Mouse (Mus musculus) embryonic facial prominence, embryonic 11.5 days (tissue): Measurements from ENCODE around the gene Fam69a. TPM values are rescaled to one million over a fixed set of nuclear protein-coding genes. Genes with fewer than 3 reads are reported as not detected.
"Not testable (repeated sequence)": the region's sequence is repeated elsewhere in the genome, so short reads cannot be mapped to it uniquely, and the experiment has no call there.

ENCODE experiments used
- ATAC-seq: fragments of 200-750 bp; cut with Nextera tagmentation; replicated peaks from 2 replicates; pipeline ENCODE4 v1.8.0; 2017; ENCODE audit warnings: low read depth; ENCODE audit not compliant: insufficient number of reproducible peaks, low FRiP score, low TSS enrichment
- DNase-seq: peaks from one replicate; pipeline ENCODE4 v3.0.0-alpha.2; 2015; ENCODE audit warnings: low spot score
- H3K27ac ChIP-seq: fragments of 300-500 bp; sonication (generic); replicated peaks from 2 replicates; pipeline ENCODE4 v1.5.1; 2014; ENCODE audit warnings: mild to moderate bottlenecking, low read depth, low read length, control low read depth
- H3K27me3 ChIP-seq: fragments of 300-500 bp; sonication (generic); 2 replicates; pipeline ENCODE4 v1.6.1; 2014; ENCODE audit warnings: mild to moderate bottlenecking, low read length, moderate library complexity, mixed read lengths; ENCODE audit not compliant: control insufficient read depth, insufficient read depth
- H3K36me3 ChIP-seq: fragments of 300-500 bp; sonication (generic); replicated peaks from 2 replicates; pipeline ENCODE4 v1.6.1; 2014; ENCODE audit warnings: low read depth, mild to moderate bottlenecking, low read length, moderate library complexity, mixed read lengths; ENCODE audit not compliant: control insufficient read depth, insufficient read depth
- H3K4me1 ChIP-seq: fragments of 300-500 bp; sonication (generic); 2 replicates; pipeline ENCODE4 v1.6.1; 2014; ENCODE audit warnings: low read length, mixed read lengths; ENCODE audit not compliant: control insufficient read depth, insufficient read depth
- H3K4me2 ChIP-seq: fragments of 300-500 bp; sonication (generic); 2 replicates; pipeline ENCODE4 v1.6.1; 2014; ENCODE audit warnings: low read depth, mild to moderate bottlenecking, control low read depth, low read length, moderate library complexity
- H3K4me3 ChIP-seq: fragments of 300-500 bp; sonication (generic); 2 replicates; pipeline ENCODE4 v1.5.1; 2014; ENCODE audit warnings: low read depth, low read length, control low read depth
- H3K9ac ChIP-seq: fragments of 300-500 bp; sonication (generic); replicated peaks from 2 replicates; pipeline ENCODE4 v1.6.1; 2014; ENCODE audit warnings: mild to moderate bottlenecking, control low read depth, low read length
- H3K9me3 ChIP-seq: fragments of 300-500 bp; sonication (generic); replicated peaks from 2 replicates; pipeline ENCODE4 v1.6.1; 2016; ENCODE audit warnings: mild to moderate bottlenecking, low read length, inconsistent platforms, mixed read lengths; ENCODE audit not compliant: control insufficient read depth
- WGBS: fragments of 180-500 bp; shearing (Covaris S2); extraction: QIAGEN DNeasy Blood & Tissue Kit; methylation state at CpG from one replicate; pipeline ENCODE4 v1.1.7; 2014; 5-methylcytosine and 5-hydroxymethylcytosine counted together
- polyA plus RNA-seq: library from polyadenylated mRNA; unstranded; fragments of >200 nt; fragmentation: Nextera tagmentation; extraction: Ambion mirVana; gene quantifications from 2 replicates; pipeline ENCODE4 v1.2.1, GENCODE M21; 2014

Gene Fam69a
- polyA plus RNA-seq, 1 experiment from 2014 or later = 22.1 TPM

DNA sequence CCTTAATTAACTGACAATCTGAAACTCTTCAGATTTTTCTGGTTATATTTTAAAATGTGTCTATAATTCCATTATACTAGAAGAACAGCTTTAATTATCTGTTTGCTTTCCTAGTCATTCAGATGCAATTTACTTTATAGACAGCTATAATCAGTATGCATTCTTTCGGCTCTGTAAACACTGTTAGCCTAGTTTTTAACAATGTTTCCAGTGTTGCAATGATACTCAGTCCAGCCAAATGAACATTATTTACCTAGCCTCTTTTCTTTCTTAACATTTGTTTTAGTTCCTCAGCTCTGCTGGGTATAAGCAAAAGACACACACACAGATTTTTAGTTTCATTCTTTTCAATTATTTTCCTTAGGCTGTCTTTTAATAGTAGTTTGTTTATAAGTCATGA is 38.0 kb downstream of the Fam69a start:
- DNase-seq (no peak), ATAC-seq (no peak)
- H3K27me3 ChIP-seq = no peaks in the 10 kb centered on the region
- no peak overlapping the region for H3K4me2 ChIP-seq
- H3K9me3 ChIP-seq = no peaks in the 10 kb centered on the region
- WGBS = 84% methylated on average over 1 of the region's 1 CpGs
- H3K4me1 ChIP-seq = no peaks in the 10 kb centered on the region
- H3K36me3 ChIP-seq = no peaks in the 10 kb centered on the region
- no peak overlapping the region for H3K9ac ChIP-seq
- H3K4me3 ChIP-seq = no peak overlapping the region
- H3K27ac ChIP-seq = no peak overlapping the region

DNA sequence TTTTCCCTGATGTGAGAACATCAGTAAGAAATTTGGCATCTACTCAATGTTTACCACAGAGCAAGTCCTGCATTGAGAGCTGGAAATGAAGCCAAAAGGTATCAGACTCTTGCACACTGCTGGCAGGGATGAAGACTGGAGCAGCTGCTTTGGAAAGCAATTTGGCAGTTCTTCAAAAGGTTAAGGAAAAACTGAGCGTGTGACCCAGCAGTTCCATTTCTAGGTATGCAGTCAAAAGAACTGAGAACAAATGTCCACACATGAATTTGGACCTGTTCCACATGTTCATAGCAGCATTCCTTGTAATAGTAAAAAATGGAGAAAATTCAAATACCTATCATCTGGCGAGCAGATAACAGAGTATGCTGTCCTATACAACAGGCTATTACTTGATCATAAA is 39.3 kb downstream of the Fam69a start:
- Histone ChIP-seq H3K9me3 (no peaks in the 10 kb centered on the region), H3K36me3 (no peaks in the 10 kb centered on the region), H3K4me1 (no peaks in the 10 kb centered on the region), H3K9ac (no peak overlapping the region), H3K27ac (no peak overlapping the region), H3K27me3 (no peaks in the 10 kb centered on the region), H3K4me3 (no peak overlapping the region), H3K4me2 (no peak overlapping the region)
- no peak for ATAC-seq
- no peak for DNase-seq
- WGBS = 80% methylated on average over 2 of the region's 2 CpGs

DNA sequence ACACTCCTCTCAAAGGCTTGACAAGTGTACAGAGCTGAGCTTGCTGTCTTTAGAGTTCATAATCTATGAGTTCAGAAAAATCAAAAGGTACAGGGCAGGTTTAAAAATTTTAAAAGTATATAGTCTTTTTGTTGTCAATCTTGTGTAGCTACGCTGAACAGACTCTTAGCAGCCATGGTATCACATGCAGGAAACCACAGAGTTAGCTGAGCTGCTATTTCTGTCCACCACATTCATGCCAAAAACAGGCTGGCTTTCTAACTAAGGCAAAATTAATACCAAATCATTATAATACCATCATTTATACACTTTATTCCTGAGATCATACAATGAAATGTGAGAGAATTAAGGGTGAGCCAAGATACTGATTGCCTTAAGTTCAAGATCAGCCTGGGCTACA is 40.4 kb downstream of the Fam69a start:
- Histone ChIP-seq H3K27me3 (no peaks in the 10 kb centered on the region), H3K9me3 (no peaks in the 10 kb centered on the region), H3K4me2 (no peak overlapping the region), H3K4me3 (no peak overlapping the region), H3K36me3 (no peaks in the 10 kb centered on the region), H3K9ac (no peak overlapping the region), H3K27ac (no peak overlapping the region), H3K4me1 (no peaks in the 10 kb centered on the region)
- WGBS = 89% methylated on average over 1 of the region's 1 CpGs
- DNase-seq (no peak), ATAC-seq (no peak)

DNA sequence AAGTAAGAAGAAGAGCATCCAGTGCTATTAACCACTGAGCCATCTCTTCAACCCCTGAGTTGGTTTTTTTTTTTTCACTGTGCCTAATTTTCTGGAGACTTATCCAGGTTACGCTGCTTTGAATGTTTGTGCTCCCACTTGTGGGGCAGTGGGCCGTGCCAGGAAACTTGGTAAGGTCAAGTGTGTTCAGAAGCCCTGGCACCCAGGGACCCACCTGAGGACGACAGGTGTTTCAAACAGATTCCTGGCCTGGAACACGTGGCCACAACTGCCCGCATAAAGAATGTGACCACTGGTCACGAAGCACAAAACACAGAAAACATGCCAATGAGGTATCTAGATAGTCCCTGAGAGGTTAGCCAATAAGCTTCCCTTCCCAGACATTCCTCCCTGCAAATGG is 43.4 kb downstream of the Fam69a start:
- Histone ChIP-seq H3K4me1 (no peaks in the 10 kb centered on the region), H3K9me3 (no peaks in the 10 kb centered on the region), H3K9ac (no peak overlapping the region), H3K36me3 (no peaks in the 10 kb centered on the region), H3K4me3 (no peak overlapping the region), H3K27ac (no peak overlapping the region), H3K4me2 (no peak overlapping the region), H3K27me3 (no peaks in the 10 kb centered on the region)
- ATAC-seq (no peak), DNase-seq (no peak)
- 83% methylated on average over 6 of the region's 6 CpGs for WGBS

DNA sequence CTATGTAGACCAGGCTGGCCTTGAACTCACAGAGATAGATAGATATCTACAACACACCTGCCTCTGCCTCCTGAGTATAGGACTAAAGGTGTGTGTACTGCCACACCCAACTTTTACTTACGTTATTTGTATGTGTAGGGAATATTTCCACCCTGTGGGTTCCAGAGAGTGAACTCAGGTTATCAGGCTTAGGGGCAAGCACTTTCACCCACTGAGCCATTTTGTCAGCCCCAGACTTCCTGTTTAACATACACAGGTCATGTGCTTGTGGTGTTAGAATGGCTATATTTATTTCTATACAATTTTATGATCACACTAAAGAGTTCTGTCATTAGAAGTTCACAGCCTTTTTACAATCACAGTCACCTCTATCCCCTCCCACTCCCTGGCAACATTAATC is 43.9 kb downstream of the Fam69a start:
- ATAC-seq (no peak), DNase-seq (no peak)
- Histone ChIP-seq H3K4me3 (no peak overlapping the region), H3K4me2 (no peak overlapping the region), H3K36me3 (no peaks in the 10 kb centered on the region), H3K4me1 (no peaks in the 10 kb centered on the region), H3K9ac (no peak overlapping the region), H3K9me3 (no peaks in the 10 kb centered on the region), H3K27me3 (no peaks in the 10 kb centered on the region), H3K27ac (no peak overlapping the region)
- 92% methylated on average over 1 of the region's 1 CpGs for WGBS

DNA sequence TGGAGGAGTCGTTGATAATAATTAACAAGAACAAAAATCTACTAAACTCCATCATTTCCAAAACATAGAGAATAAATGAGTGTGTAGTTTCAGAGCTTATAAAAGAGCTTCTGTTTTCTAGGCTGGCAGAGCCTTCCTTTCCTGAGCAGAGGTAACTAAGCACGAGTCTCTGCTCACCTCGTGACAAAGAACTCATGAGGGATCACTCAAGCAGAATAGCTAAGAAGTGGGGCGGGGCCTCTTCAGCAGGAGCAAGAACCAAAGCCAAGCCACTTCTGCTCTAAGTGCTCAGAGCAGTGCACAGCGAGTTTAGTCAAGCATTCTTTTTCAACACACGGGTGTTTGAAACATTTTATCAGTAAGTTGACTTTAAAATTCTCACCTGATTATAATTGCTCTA is 45.7 kb downstream of the Fam69a start:
- ATAC-seq = no peak
- WGBS = 57% methylated on average over 6 of the region's 6 CpGs
- no peak overlapping the region for H3K4me2 ChIP-seq
- DNase-seq = no peak
- no peaks in the 10 kb centered on the region for H3K4me1 ChIP-seq
- no peak overlapping the region for H3K4me3 ChIP-seq
- H3K36me3 ChIP-seq = no peaks in the 10 kb centered on the region
- H3K9ac ChIP-seq = no peak overlapping the region
- no peaks in the 10 kb centered on the region for H3K9me3 ChIP-seq
- H3K27ac ChIP-seq = no peak overlapping the region
- no peaks in the 10 kb centered on the region for H3K27me3 ChIP-seq

DNA sequence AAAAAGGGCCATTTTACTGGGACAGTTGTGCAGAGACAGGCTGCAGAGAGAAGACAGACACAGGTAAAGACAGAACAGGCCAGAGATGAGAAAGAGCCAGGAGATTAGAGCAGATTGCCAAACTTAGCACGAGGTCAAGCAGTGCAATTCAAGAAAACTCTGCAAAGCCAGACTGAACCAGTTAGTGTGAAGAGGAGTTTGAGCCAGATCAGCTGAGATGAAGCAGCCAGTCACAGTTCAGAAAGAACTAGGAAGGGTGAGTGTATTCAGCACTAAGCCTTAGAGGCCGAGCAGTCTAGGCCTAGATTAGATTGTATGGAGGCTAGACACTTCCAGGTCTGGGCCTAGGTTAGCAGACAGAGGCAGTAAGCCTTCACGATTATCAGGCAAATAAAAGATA is 47.2 kb downstream of the Fam69a start:
- no peak overlapping the region for H3K4me2 ChIP-seq
- no peaks in the 10 kb centered on the region for H3K4me1 ChIP-seq
- no peak overlapping the region for H3K27ac ChIP-seq
- no peaks in the 10 kb centered on the region for H3K9me3 ChIP-seq
- no peaks in the 10 kb centered on the region for H3K36me3 ChIP-seq
- no peaks in the 10 kb centered on the region for H3K27me3 ChIP-seq
- ATAC-seq (no peak), DNase-seq (no peak)
- no peak overlapping the region for H3K9ac ChIP-seq
- WGBS = 82% methylated on average over 3 of the region's 3 CpGs
- no peak overlapping the region for H3K4me3 ChIP-seq

DNA sequence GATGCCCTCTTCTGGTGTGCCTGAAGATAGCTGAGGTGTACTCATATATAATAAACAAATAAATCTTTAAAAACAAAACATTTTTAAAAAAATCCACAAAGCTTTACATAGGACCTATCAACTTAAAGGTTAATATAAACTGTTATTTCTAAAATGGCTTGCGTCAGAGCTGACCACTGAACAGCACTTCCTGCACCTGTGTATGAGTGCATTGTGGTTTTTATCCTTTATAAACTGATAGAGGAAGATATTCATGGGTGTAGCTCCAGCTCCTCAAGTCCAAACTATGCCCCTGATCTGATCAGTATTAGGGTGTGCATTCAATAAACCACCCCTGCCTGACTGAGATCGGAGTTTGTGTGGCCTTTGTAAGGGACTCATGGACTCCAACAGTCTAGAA is 48.0 kb downstream of the Fam69a start:
- no peak overlapping the region for H3K4me2 ChIP-seq
- ATAC-seq (no peak), DNase-seq (no peak)
- H3K9ac ChIP-seq = no peak overlapping the region
- H3K27ac ChIP-seq = no peak overlapping the region
- no peaks in the 10 kb centered on the region for H3K4me1 ChIP-seq
- H3K27me3 ChIP-seq = no peaks in the 10 kb centered on the region
- no peaks in the 10 kb centered on the region for H3K9me3 ChIP-seq
- H3K4me3 ChIP-seq = no peak overlapping the region
- WGBS = 96% methylated on average over 2 of the region's 2 CpGs
- H3K36me3 ChIP-seq = no peaks in the 10 kb centered on the region

DNA sequence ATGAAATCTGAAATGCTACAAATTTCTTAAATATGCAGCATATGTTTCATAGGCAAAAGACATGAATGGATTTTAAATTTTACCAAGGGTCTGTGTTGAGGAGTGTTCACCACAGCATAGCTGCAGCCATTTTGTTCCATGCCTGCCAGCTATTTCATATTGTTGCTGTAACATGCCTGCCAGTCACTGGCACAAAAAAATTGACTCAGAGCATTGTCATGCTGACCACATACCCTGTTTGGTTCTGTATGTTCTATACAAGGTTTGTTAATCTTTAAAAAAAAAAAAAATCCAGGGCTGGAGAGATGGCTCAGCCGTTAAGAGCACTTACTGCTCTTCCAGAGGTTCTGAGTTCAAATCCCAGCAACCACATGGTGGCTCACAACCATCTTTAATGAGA is 48.4 kb downstream of the Fam69a start:
- H3K4me3 ChIP-seq, H3K27me3 ChIP-seq, H3K4me2 ChIP-seq, H3K27ac ChIP-seq, ATAC-seq, H3K36me3 ChIP-seq, H3K9me3 ChIP-seq, H3K9ac ChIP-seq, DNase-seq, H3K4me1 ChIP-seq: not testable (repeated sequence)
- WGBS = 76% methylated on average over 1 of the region's 1 CpGs
